Mouse (Mus musculus) A20 (cell line): Measurements from ENCODE around the gene Gstt2.
"Not testable (repeated sequence)": the region's sequence is repeated elsewhere in the genome, so short reads cannot be mapped to it uniquely, and the experiment has no call there.

ENCODE experiments used
- DNase-seq: peaks from one replicate; pipeline ENCODE4 v3.0.0-alpha.2; 2011; ENCODE audit warnings: low read depth, low spot score

Gene Gstt2

DNA sequence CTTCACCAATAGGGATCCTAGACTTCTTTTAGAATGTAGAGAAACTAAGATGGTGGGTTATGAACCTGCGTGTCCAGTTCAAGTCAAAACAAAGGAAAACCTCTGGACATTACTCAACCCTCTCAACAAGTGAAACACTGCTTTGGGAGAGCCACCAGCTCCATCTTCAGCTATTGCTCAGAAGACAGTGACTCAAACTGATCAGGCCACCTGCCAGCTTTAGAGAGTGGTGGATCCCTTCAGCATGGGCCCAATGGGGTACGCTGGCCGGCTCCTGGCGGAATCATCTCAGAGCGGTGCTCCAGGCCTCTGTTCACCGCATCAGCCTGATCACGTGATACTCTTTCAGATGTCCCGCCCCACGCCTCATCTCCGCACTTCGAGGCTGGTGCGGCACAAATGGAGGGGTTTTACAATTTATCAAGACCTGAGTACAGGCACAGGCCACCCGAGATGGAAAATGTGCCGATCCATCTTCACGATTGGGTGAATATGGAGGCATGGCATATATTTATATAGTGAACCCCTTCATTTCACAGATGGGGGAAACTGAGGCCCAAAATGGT lies 18.3 kb upstream of the Gstt2 start:
- peak; percentile 18 for DNase-seq

DNA sequence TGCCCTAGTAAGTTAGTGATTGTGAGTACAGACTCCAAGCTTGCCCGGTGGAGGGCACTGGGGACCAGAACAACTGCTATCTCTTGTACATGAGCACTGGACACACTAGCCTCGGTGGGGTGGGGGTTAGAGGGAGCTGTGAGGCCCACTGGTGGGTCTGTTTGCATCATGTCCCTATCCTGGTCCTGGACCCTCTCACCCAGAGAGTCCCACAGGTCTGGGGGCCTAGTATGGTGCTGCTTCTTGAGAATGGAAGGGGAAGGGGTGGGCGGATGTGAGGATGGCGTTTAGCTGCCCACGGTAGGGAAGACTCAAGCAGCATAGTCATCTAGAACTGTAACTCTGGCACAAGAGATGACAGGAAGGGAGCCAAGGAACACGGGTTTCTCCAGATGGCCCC lies 17.6 kb upstream of the Gstt2 start:
- DNase-seq = peak; percentile 11

- peak; percentile 63 for DNase-seq
Observed at GRCm38 (mm10) chr10:75854096-75854495, 16.9 kb upstream of the Gstt2 start.

DNA sequence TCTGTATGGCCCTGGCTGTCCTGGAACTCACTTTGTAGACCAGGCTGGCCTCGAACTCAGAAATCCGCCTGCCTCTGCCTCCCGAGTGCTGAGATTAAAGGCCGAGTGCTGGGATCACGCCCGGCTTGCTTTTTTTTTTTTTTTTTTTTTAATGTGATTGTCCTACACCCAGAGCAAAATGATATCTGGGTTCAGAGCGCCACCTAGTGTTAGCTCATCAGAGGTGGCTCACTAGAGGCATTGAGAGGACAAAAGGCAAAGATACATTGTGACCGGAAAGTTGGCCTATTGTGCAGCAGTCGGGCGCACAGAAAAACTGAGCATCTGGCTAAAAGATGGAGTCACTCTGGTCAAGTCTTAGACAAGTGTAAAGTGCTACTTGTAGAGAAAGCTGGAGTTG lies 16.2 kb upstream of the Gstt2 start:
- DNase-seq = peak; percentile 90

DNA sequence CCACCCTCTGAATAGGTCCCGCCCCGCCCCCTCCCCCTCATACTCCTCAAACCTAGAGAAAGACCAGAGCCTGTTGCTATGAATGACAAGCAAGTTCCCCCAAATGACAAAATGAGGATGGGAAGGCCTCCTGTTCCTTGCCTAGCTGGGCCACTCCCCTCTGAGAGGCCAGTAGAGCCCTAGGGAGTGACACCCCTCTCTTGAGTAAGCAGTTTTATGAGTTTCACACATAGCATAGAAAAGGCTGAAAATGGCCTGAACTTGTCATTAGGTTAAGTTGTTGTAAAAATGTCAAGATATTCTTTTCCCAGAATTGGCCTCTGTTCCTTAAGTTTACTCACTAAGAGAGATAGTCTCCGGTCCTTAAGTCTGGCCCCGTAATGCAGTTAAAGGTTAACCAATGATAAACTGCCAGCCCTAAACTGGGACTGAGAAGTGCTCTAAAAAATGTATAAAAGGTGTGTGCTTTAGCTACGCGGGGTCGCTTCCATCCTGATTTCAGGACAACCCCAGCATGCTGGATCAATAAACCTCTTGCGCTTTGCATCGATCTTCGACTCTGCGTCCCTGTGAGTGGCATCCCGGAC lies 15.4 kb upstream of the Gstt2 start:
- no peak for DNase-seq

- no peak for DNase-seq
Observed at GRCm38 (mm10) chr10:75851681-75852080, 14.5 kb upstream of the Gstt2 start.

GRCm38 (mm10) chr10:75851076-75851475 lies 13.9 kb upstream of the Gstt2 start:
- no peak for DNase-seq

GRCm38 (mm10) chr10:75848382-75848781 lies 11.2 kb upstream of the Gstt2 start:
- no peak for DNase-seq

DNA sequence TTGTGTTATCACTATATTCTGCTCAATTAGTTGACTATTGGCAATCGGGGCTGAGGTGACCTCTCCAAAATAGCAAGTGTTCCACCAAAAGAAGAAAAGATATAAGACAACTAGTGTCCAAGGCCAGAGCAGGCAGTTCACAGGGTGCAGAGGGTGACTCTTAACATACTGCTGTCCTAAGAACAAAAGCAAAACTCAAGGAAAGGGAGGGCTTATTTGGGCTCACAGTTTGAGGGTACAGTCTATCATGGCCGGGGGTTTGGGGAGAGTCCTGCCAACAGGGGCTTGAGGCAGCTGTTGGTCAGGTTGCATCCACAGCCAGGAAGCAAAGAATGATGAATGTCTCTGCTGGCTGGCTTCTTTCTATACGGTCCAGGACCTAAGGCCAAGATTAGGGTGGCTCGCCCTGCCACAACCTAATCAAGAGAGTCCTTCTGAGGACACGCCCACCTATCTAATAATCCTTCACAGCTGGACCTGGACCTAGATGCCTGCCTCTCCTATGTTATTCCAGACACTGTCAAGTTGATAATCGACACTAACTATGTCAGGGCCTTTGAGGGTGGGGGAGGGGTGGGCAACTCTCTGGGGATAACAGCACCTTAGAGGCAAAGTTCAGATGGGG lies 8.2 kb upstream of the Gstt2 start:
- no peak for DNase-seq

- no peak for DNase-seq
Observed at GRCm38 (mm10) chr10:75844800-75845199, 7.6 kb upstream of the Gstt2 start.

DNA sequence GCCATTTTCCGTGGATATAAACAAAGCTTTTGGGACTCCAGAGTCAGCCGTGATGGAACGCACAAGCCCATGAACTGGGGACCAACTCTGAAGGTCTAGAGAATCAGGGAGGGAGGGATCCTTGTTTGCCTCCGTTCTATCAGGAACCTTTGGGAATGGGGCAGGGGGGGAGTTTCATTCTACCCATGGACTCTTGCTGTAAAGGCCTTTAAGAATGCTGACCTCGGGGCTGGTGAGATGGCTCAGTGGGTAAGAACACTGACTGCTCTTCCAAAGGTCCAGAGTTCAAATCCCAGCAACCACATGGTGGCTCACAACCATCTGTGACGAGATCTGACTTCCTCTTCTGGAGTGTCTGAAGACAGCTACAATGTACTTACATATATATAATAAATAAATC lies 6.7 kb upstream of the Gstt2 start:
- DNase-seq = not testable (repeated sequence)

DNA sequence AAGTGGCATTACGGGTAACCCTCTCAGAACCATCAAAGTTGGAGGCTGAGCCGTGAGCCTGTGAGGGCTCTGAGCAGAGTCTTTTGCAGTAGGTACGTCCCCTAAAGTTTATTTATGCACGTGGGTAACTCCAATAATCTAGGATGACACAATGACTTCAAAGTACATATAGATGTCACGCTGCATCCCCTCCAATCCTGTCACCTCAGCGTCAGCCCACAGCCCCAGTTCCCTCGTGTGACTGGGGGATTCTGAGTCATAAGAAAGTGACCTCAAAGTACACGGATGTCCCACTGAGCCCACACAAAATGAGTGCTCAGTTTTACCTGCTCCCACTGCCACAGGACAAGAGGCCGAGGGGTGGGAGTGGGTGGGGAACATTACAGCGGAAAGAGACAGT lies 1.9 kb upstream of the Gstt2 start:
- DNase-seq = no peak

GRCm38 (mm10) chr10:75835761-75836531 lies 1.3 kb downstream of the Gstt2 start:
- DNase-seq = peak; percentile 85

DNA sequence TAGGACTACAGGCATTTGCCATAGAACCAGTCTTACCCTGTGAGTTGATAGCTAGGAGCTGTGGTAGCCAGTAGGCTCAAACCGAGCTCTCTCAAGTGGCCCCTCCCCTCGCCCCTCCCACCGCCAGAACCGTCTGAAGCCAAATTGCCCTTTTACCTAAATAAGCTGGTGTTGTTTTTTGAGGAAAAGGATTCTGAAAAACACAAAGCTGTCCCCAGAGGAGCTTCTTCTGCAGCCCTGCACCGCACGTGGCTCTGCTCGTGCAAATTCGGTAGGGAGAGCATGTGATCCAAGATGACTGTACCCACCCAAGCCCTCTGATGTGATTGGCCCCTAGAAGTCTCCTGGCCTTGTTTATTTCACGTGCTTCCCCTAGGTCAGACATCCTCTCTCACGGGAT lies 1.9 kb downstream of the Gstt2 start:
- peak; percentile 94 for DNase-seq

GRCm38 (mm10) chr10:75834721-75835120 lies 2.5 kb downstream of the Gstt2 start:
- no peak for DNase-seq

GRCm38 (mm10) chr10:75834250-75834649 lies 3.0 kb downstream of the Gstt2 start:
- DNase-seq = peak; percentile 95

GRCm38 (mm10) chr10:75833456-75834080 lies 3.7 kb downstream of the Gstt2 start:
- peak; percentile 85 for DNase-seq

GRCm38 (mm10) chr10:75832272-75832895 lies 4.8 kb downstream of the Gstt2 start:
- peak; percentile 93 for DNase-seq

GRCm38 (mm10) chr10:75830275-75830670 lies 7.0 kb downstream of the Gstt2 start:
- DNase-seq = no peak

DNA sequence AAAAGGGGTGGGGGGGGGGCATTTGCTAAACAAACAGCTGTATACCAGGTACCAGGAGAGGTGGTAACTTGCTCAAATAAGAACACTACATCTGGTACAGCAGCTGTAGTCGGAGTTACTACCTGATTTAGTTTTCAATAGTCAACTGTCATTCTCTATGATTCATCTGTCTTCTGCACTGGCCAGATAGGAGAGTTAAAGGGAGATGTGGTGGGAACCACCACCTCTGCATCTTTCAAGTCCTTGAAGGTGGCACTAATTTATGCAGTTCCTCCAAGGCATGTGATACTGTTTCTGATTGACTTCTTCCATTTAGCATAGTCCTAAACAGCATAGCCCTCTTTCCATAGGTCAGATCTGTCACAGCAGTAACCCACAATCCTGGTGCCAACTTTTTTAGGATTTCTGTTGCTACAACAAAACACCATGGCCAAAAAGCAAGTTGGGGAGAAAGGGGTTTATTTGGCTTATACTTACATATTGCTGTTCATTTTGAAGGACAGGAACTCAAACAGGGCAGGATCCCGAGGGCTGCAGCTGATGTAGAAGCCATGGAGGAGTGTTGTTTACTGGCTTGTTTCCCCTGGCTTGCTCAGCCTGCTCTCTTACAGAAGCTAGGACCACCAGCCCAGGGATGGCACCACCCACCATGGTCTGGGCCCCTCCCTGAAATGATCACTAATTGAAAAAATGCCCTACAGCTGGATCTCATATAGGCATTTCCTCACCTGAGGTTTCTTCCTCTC lies 7.5 kb downstream of the Gstt2 start:
- peak; percentile 66 for DNase-seq

DNA sequence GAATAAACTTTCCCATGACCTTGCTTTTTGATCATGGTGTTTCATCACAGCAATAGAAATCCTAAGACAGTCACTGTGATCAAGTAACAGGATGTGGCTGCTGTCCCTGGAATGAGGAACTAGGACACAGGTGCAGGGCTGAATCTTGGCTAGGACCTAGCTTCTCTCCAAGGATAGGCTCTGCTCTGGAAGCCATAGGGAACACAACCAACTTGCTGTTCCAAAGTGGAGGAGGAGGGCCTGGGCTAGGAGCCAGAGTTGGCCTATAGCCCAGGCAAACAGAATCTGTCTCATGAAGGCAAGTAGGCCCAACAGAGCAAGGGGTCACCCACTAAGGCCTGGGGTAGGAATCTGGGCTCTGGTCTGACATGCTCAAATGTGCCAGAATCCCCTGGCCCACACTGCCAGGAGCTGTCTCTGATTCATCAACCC lies 8.7 kb downstream of the Gstt2 start:
- peak; percentile 51 for DNase-seq
